Mouse (Mus musculus): ENCODE measurements around the gene Wasf2. TPM values are rescaled to one million over a fixed set of nuclear protein-coding genes. Genes with fewer than 3 reads are reported as not detected.

Wasf2 gene
- total RNA-seq, 2 experiments from 2014 or later: 16.7 to 66.5 TPM

DNA sequence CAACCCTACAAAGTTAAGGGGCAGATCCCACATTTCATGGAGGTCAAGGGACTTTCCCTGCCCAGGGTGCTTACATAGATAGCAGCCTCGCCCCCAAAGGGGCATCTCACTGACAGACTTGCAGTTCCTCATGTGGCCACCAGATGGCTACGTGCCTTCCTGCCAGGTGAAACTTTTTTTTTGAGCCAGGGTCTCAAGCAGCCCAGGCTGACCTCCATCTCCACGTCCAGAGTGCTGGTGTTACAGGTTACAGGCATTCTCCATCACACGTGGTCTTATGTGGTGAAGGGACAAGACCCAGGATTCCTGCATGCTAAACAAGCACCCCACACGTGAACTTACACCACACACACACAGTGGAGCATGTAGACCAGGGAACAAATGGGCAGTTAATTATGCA lies 87.3 kb downstream of the Wasf2 start:
- no peak; the same call in 1 of the 2 replicates for ATAC-seq (replicated peaks; ENCODE audit: low FRiP score, low TSS enrichment, poor library complexity, severe bottlenecking)

DNA sequence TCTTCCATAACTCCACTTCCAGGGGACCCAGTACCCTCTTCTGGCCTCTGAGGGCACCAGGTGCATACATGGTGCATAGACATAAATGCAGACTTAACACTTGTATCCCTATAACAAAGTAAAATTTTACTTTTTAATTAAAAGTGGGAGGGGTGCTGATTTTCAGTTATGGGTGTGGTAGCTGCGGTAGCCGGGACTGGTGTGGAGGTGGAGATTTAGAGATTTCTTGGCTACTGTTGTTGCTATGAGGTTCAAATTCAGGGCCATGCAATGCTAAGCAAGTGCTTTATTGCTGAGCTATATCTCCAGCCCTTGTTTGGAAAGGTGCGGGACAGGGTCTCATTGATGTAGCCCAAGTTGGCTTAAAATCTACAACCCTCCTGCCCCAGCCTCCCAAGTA lies 88.4 kb downstream of the Wasf2 start:
- no peak for ATAC-seq (replicated peaks; ENCODE audit: low FRiP score, low TSS enrichment, poor library complexity, severe bottlenecking)

DNA sequence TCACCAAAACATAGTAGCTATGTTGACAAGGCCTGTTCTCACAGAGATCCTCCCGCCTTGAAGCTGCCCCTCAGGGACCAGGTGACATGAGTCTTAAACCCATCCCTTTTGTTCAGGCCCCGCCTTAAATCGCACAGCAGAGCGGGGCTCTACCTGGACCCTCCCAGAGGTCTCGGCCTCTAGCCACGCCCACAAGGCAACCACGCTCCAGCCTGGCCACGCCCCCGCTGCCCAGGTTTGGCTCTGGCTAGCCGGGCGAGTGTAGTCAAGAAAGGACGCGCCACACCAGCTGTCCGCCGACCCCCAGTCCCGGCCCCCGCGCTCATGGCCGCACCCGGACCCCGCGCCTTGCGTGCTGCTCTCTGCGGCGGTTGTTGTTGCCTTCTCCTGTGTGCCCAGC lies 90.4 kb downstream of the Wasf2 start:
- ATAC-seq (replicated peaks; ENCODE audit: low FRiP score, low TSS enrichment, poor library complexity, severe bottlenecking): no peak

DNA sequence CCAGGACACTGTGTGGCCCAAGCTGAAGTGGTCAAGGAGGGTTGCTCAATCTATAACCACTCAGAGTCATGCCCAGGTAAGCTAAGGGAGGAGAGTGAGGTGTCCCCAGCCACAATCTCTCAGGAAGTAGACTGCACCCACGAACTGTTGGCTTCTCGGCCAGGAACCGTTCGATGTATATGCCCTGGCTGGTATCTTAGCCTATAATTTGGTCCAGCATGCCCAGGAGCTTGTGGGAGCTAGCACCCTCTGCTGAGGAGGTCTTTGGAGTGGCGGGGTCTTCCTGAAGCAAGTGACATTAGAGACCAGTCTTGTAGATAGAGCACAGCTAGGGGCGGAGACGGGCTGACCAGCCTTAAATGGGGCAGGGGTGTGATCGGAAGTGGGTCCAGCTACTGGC lies 91.4 kb downstream of the Wasf2 start:
- no peak for ATAC-seq (replicated peaks; ENCODE audit: low FRiP score, low TSS enrichment, poor library complexity, severe bottlenecking)

DNA sequence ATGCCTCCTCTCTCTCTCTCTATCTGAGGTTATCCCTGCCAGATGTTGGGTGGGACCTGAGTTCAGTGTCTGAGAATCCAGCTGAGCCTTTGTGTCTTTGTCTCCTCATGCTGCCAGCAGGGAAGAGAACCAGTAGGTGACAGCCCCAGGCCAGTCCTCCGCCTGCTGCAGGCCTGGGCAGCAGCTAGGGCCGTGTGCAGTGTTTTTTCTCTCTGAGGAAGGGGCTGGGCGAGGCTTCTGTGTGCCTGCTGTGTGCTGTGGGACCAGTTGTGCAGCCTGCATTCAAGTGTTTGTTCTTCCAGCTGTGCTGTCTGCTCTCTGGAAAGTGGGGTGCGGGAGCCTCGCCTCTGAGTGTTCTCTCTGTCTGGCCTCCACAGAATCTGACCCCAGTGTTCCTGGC lies 93.6 kb downstream of the Wasf2 start:
- no peak for ATAC-seq (replicated peaks; ENCODE audit: low FRiP score, low TSS enrichment, poor library complexity, severe bottlenecking)

DNA sequence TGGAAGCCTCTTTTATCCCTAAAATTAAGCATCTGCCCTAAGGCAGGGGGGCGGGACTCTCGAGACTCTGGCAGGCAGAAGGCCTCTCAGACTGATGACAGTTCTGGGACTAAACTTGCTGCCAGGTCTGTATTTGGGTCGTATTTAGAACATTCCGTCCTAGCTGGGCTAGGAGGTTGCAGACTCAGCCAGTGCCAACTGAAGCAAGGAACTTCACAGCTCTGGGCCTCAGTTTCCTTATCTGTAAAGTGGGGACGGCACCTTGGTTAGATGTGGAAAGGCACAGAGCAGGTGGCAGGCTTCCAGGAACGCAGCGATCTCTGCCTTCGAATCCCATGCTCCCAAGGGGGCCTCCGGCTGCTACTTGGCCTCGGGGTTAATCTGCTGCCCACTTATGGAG lies 95.8 kb downstream of the Wasf2 start:
- ATAC-seq (replicated peaks; ENCODE audit: low FRiP score, low TSS enrichment, poor library complexity, severe bottlenecking): no peak

DNA sequence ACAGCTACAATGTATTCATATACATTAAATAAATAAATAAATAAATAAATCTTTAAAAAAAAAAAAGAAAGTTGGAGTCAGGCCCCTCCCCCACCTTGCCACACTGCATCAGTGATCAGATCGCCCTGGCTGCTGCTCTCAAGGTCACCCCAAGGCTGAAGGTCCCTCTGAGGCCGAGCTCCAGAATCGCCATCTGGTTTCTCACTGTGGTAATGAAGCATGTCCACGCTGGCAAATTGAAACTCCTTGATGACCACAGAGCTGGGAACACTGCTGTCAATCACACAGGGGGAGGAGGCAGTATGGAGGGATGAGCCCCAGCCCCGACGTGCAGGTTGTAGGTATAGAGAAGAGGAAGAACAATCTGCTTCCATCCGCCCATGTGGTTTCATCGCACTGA lies 97.3 kb downstream of the Wasf2 start:
- ATAC-seq (replicated peaks; ENCODE audit: low FRiP score, low TSS enrichment, poor library complexity, severe bottlenecking): no peak

DNA sequence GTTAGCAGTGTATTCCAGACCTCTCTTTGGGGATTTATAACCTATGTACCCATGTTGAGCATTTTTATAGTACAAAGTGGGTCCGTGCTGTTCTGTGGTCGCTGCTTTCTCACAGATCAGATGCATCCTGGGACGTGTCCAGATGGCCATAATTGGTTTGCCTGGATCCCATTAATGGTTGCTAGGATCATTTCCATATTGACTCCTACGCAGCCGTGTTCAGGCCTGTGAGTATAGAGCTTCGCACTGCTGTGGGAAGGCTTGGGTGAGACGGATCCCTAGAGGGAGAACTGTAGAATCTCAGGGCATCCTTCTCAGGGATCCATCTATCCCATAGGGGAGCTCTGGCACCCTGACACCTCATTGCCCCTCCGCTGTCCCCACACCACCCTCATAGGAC lies 99.3 kb downstream of the Wasf2 start:
- no peak for ATAC-seq (replicated peaks; ENCODE audit: low FRiP score, low TSS enrichment, poor library complexity, severe bottlenecking)

DNA sequence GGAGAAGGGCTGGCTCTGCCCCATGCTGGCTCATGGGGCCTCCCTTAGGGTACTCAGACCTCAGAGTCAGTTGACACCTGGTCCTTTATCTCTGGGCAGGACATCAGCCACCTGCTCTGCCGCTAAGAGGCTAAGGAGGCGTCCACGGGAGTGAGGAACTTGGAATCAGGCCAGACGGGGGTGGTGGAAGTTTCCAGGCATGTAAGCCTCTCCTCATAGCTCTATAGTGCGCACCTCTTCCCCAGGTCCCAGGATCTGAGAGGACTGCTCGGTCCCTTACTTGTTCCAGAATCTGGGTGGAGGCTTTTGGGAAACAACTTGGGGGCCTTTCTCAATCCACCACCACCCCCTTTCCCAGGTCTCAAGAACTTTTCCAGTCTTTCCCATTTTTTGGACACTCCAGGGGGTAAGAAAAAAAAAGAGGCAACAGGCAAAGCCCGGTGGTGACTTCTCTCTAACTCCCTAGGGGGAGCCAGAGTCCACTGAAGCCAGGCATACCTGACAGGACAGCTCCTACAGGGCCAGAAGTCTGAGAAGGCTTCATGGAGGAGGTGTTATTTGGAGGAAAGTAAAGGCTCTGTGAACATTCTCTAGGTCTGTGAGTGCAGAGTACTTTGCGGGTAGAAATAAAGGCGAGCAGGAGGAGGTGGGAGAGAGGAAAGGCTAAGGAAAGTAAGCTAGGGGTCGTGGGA lies 103.1 kb downstream of the Wasf2 start:
- peak; percentile 57 for ATAC-seq (replicated peaks; ENCODE audit: low FRiP score, low TSS enrichment, poor library complexity, severe bottlenecking)

DNA sequence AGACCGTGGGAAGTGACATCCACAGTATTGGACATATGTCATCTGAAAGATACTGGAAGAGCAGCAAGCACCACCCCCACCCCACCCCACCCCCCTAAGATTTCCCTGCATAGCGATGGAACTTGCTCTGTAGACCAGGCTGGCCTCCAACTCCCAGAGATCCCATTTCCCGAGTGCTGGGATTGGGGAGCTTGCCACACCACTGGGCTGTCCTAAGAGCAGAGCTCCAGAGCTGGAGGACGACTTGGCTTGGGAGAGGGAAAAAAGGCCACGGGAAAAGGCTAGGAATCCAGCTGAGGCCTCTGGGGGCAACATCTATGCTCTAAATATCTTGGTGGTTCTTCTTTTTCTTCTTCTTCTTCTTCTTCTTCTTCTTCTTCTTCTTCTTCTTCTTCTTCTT lies 104.5 kb downstream of the Wasf2 start:
- ATAC-seq (replicated peaks; ENCODE audit: low FRiP score, low TSS enrichment, poor library complexity, severe bottlenecking): no peak

DNA sequence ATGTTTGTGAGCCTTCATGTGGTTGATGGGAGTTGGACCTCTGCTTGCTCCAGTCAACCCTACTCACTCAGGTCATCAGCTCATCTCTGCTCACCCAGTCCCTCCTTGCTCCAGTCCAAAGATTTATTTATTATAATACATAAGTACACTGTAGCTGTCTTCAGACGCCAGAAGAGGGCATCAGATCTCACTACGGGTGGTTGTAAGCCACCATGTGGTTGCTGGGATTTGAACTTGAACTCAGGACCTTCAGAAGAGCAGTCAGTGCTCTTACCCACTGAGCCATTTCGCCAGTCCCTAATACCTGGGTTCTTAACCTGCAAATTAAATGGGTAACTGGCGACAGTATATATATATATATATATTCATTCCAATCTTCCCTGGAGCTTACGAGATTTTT lies 105.1 kb downstream of the Wasf2 start:
- ATAC-seq (replicated peaks; ENCODE audit: low FRiP score, low TSS enrichment, poor library complexity, severe bottlenecking): no peak

DNA sequence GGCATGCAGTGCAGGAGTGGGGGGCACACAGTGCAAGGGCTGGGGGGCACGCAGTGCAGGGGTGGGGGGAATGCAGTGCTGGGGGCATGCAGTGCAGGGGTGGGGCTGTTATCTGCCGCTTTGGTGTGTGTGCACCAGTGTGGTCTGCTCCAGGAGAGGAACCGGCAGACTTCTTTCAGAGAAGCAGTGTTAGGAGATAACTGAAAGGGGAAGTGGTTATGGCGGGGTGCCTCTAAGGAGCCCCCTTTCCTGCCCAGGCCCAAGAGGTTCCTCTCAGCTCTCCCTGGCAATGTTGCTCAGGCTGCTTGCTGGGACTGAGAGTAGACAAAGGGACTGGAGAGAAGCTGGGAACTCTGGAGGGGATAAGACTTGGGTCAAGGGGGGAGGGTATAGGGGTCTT lies 107.6 kb downstream of the Wasf2 start:
- ATAC-seq (replicated peaks; ENCODE audit: low FRiP score, low TSS enrichment, poor library complexity, severe bottlenecking): peak; percentile 25

DNA sequence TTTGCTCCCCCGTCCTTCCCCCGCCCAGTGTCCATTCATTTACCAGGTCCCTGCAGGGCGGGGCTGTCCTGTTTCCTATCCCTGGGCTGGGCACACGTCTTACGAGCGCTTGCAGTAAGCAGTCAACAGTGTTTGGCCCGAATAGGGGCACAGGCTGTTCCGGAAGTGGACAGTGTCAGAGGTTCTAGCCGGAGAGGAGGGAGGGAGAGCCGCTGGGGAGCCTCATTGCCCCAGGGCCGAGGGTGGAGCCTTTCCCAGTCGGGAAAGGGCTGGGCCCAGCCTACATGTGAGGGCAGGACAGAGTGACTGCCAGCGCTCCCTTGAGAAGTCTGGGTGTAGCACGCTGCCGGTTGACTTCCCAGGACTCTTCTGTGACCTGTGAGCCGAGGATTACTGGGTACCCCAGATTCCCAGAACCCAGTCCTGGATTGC lies 110.2 kb downstream of the Wasf2 start, which contains the start of gene Map3k6:
Gene Map3k6, plus strand, starts transcription at position 329 of the 432 bp plus-strand sequence.
- peak; percentile 32 for ATAC-seq (replicated peaks; ENCODE audit: low FRiP score, low TSS enrichment, poor library complexity, severe bottlenecking)

DNA sequence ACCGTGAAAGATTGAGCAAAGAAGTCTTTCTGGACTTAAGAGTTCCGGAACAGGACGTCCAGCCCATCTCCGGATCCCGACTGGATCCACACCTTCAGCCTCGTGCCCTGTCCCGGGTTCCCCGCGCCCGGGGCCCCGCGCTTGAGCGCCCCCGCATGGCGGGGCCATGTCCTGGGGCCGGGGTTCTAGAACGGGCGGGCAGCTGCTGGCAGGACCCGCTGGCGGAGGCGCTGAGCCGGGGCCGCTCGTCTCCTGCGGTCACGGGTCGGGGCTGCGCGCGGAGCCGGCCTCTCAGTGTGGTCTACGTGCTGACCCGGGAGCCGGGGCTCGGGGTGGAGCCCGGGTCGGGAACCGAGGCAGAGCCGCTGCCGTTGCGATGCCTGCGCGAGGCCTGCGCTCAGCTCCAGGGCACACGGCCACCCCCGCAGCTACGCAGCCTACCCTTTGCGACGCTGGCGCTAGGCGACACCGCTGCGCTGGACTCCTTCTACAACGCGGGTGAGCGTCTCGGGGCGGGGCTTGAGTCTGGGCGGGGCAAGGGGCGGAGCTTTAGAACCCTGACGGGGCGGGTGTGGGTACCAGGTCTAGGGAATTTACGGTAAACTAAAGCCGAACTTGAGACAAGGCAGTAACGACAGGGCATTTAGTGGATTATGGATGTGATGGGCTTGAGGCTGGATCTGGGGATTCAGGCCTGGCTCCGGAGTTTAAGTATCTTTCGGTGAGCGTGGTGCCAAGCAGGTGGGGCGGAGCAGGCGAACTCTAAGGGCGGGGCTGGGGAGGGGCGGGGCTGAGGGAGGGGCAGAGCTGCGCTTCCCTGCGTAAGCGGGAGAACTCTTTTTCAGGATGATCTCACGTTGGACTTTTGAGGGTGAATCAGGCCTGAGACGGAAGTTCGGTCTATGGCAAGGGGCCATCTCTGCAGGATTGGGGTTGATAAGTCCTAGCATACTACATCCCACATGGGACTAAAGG lies 110.9 kb downstream of the Wasf2 start:
- ATAC-seq (replicated peaks; ENCODE audit: low FRiP score, low TSS enrichment, poor library complexity, severe bottlenecking): peak; percentile 81

DNA sequence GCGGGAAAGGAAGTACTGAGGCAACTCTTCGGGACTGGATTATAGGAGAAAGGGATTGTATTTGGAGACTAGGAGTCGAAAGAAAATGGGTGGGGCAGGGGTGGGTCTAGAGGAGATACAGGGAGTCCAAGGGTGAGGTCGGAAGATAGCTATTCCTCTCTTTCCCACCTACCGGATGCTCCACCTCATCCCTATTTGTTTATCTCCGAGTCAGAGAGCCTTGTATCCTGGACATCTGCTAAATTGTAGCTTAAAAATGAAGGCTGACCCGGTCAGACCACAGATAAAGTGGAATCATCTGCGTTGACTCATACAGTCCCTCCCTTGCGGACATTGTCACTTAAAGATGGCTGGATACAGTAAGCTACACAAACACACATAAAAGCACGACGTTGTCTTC lies 111.6 kb downstream of the Wasf2 start:
- no peak for ATAC-seq (replicated peaks; ENCODE audit: low FRiP score, low TSS enrichment, poor library complexity, severe bottlenecking)

DNA sequence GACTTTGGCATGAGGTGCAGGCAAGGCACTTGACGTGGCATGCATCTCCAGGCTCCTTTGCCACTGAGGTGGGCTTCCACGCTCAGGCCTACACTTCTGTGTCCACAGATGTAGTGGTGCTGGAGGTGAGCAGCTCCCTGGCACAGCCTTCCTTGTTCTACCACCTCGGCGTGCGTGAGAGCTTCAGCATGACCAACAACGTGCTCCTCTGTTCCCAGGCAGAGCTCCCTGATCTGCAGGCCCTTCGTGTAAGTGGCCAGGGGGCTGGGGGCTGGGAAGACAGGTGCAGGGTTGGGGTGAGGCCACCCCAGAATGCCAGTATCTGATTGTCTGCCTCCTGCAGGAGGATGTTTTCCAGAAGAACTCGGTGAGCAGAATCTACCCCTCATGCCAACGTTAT lies 112.4 kb downstream of the Wasf2 start:
- no peak for ATAC-seq (replicated peaks; ENCODE audit: low FRiP score, low TSS enrichment, poor library complexity, severe bottlenecking)

DNA sequence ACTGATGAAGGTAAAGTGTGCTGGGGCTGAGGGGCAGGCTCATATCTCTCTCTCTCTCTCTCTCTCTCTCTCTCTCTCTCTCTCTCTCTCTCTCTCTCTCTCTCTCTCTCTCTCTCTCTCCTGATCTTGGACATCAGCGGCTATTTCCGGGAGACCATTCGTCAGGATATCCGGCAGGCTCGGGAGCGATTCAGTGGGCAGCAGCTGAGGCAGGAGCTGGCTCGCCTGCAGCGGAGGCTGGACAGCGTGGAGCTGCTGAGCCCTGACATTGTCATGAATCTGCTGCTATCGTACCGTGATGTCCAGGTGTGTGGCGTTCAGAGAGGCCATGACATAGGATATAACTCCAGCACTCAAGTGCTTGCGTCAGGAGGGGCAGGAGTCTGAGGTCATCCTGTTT lies 113.2 kb downstream of the Wasf2 start:
- ATAC-seq (replicated peaks; ENCODE audit: low FRiP score, low TSS enrichment, poor library complexity, severe bottlenecking): no peak

DNA sequence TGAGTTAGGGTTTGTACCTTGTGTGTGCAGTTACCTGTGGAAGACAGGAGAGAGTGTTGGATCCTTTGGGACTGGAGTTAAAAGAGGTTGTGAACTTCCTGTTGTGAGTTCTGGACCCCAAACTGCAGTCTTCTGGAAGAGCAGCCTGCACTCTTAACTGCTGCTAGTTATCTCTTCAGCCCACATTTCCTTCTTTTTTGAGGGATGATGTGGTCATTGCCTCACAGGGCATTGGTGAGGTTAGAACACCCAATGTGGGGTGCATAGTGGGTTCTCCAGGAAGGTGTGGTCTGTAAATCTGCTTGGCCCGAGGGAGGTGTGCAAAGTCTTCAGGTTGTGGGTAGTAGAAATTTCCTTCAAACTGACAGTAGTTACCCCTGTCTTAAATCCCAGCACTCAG lies 114.0 kb downstream of the Wasf2 start:
- no peak for ATAC-seq (replicated peaks; ENCODE audit: low FRiP score, low TSS enrichment, poor library complexity, severe bottlenecking)

DNA sequence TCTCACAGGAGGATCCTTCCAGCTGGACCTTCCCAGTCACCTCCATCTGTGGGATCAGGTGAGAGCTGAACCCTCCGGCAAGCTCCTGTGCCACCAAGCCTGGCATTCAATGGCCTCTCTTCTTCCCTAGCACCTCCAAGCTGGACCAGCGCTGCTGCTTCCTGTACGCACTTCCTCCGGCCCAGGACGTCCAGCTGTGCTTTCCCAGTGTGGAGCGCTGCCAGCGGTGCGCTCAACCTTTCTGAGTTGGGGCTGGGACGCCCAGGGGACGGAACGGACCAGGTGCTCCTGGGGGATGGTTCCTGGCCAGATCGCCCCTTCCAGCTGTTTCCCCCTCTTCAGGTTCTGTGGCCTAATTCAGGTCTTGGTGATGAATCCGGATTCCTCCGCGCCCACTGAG lies 116.8 kb downstream of the Wasf2 start:
- no peak for ATAC-seq (replicated peaks; ENCODE audit: low FRiP score, low TSS enrichment, poor library complexity, severe bottlenecking)

DNA sequence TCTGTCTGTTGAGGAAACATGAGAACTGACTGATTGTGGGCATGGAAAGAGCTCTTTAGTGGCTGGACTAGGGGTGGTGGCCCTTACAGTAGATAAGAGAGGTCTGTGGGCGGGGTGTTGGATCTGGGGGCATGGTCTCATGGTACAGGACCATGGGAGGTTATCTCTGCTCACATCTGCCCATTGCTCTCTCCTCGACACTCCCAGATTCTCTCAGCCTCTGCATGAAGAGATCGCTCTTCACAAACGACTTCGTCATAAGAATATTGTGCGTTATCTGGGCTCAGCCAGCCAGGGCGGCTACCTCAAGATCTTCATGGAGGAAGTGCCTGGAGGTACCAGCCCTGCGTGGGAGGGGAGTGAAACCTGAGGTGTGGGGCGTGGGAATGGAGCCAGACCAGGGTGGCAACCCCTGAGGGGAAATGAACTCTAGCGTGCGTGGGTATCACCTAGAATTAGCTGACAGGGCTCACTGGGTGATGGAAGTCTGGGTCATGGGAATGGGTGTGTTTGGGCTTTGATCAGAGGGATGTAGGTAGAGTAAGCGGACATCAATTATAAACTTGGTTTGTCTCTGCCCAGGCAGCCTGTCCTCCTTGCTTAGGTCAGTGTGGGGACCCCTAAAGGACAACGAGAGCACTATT lies 117.6 kb downstream of the Wasf2 start:
- ATAC-seq (replicated peaks; ENCODE audit: low FRiP score, low TSS enrichment, poor library complexity, severe bottlenecking): peak; percentile 85

Measured in megakaryocyte-erythroid progenitor cell, adult 5-6 weeks (primary cell).